Mouse (Mus musculus): ENCODE measurements at regions not wholly inside any gene's neighbourhood (a gene's known extent, or its start where the extent isn't known, plus 50 kb on each side); places are given as distances from the start of the nearest gene placed in this dataset.

DNA sequence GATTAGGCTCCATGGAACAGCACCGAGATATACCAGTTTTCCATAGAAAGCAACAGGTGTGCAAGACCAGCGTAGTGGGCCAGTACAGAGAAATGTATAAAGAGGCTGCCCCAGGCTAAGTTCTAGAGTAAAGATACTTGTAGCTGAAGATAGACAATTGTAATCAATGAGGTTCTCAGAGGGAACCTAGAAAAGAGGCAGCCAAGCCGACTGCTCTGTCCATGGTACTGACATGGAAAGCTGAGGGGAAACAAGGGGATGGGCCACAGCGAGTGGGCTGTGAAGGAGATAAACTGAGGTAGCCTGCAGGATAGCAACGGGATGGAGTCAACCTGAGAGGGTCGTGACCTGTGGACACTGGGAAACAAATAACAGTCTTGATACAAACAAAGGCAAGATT lies 275.0 kb upstream of the Zdhhc25 start:
- TF ChIP-seq GATA1 (IDR thresholded peaks at IDR 0.05; ENCODE audit: borderline replicate concordance, low read length) (no peak), FLI1 (IDR thresholded peaks at IDR 0.05; ENCODE audit: low read length) (no peak)
